Mouse (Mus musculus) T-helper 1 cell (primary cell): Measurements from ENCODE around the gene Fkbp14.

Source experiments
- in situ Hi-C: fragments of 300-600 bp; cut with MboI, MseI; formaldehyde crosslinking; loops from one replicate; pipeline ENCODE4 v1.15.1; 2025; ENCODE audit warnings: high pct_unique_total_duplicates

Gene Fkbp14

DNA sequence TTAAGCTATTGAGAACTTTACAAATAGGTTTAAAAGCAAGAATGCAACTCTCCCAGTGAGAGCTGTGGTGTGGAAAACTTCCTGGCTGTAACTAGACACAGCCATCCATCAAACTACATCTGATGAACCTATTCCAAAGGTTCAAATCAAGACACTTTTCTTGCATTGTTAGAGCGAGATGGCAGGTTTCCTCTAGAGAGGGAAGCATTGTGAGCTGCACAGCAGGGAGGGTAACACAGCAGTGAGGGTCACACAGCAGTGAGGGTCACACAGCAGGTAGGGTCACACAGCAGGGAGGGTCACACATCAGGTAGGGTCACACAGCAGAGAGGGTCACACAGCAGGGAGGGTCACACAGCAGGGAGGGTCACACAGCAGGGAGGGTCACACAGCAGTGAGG, 8.9 kb downstream of the Fkbp14 start:
- in situ Hi-C loops, result no loop called here

DNA sequence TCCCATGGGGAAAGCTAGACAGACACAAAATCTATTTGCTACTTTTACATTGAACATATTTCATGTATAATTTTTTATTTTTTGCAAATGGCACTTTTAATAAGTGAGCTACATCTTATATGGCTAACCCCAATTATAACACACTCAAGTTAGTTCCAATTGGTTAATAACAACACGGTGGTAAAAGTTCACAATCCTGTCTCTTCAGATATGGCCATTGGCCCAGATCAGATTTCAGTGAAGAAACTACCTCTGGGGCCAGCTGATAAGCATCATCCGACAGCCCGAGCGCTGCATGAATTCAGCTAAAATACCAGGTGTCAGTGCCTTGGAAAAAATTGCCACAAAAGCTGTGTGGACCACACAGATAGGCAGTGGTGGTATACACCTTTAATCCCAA, 9.4 kb downstream of the Fkbp14 start:
- in situ Hi-C loops, result no loop called here

DNA sequence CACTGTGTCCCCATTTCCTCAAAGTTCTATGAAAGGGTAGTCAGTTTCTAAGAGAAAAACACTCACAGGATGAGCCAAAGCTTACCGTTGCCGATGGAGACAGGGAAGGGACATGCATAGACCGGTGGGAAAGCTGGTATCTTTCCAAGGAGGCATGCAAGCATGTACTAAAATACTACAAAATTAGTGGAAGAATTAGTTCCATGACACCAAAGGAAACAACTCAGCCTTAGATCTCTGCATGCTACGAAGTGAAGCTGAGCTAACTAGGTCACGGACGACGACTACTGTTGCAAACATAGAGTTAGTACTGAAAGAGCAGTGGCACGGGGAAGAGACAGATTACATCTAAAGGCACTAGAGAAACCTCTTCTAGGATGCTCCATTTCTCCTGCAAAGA, 10.2 kb downstream of the Fkbp14 start:
- in situ Hi-C loops, result no loop called here

DNA sequence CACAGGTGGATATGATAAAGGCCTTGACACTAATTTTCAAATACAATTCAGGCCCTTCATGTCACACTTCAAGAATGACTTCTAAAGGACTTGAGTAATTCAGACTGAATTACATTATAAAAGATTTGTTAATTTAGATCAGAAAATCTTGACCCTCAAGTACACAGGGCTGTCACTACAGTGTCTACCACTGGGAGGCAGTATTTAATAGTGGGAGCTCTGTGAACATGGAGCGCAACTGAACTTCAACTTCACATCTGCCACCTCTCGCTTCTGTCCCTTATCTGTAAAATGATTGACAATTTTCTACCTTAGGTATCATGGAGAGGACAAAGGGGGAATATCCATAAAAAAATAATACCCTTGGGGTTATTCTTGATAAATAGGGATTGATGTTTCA, 10.9 kb downstream of the Fkbp14 start:
- in situ Hi-C loops, result no loop called here

DNA sequence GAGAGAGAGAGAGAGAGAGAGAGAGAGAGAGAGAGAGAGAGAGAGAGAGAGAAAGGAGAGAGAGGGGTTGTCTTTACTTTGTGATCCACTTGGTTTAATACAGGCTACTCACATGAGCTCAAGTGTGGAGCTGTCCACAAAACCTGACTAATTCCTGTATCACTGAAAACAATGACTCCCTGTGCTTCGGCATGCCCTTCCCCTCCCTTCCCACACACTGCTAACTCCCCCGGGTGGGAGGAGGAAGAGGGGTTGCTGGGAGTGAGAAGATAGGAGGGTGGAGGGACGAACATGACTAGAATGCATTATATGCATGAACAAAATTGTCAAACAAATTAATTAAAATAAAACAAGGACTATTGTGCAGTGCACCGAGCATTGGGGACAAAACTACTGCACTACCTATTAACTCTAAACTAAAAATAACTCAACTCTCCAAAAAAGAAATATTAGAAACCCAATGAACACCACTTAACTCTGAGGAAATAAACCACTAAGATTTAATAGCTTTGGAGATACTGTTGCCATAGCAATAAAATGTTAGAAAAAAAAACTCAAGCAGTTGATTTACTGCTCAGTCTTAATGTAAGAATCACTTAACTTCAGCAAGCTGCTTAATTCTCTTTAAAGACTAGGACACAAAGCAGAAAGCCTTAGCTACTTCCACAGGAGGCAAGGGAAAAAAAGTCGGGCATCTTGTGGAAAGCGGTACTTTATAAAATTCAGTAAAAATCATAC, 23.7 kb downstream of the Fkbp14 start:
- in situ Hi-C loops, result no loop called here

DNA sequence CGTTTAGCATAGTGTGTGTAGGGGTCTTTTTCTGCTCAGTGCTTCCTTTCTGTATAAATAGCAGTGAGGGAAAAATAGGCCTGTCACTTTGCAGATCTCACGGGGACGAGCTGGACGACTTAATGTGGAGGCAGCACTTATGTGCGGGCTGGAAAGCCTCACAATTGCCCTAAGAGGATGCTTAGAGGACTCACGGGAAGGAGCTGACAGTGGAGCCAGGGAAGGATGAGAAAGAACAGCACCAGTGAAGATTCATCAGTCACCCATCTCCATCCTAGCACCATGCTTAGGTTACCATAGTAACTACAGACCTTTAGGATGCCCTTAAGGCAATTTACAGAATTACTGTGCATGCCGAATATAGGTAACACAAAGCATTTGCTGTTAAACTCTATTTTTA, 27.3 kb downstream of the Fkbp14 start:
- in situ Hi-C loops, result no loop called here

DNA sequence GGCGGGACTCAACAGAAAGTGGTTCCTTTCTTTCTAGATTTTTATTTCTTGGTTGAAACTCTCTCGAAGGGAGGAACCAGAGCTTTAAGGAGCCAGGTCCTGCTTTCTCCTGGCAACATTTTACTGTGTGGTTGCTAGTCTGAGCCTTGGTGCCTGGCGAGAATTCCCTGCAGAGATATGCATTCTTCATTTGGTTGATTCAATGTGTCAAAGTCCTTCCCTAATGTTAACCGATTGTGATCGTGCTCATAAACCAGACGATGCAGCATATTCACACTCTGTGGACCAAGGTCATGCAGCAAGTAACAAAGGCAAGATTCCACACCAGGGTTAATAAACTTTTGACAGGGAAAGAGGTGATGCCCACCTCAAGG, 30.6 kb downstream of the Fkbp14 start:
- in situ Hi-C loops, result no loop called here

DNA sequence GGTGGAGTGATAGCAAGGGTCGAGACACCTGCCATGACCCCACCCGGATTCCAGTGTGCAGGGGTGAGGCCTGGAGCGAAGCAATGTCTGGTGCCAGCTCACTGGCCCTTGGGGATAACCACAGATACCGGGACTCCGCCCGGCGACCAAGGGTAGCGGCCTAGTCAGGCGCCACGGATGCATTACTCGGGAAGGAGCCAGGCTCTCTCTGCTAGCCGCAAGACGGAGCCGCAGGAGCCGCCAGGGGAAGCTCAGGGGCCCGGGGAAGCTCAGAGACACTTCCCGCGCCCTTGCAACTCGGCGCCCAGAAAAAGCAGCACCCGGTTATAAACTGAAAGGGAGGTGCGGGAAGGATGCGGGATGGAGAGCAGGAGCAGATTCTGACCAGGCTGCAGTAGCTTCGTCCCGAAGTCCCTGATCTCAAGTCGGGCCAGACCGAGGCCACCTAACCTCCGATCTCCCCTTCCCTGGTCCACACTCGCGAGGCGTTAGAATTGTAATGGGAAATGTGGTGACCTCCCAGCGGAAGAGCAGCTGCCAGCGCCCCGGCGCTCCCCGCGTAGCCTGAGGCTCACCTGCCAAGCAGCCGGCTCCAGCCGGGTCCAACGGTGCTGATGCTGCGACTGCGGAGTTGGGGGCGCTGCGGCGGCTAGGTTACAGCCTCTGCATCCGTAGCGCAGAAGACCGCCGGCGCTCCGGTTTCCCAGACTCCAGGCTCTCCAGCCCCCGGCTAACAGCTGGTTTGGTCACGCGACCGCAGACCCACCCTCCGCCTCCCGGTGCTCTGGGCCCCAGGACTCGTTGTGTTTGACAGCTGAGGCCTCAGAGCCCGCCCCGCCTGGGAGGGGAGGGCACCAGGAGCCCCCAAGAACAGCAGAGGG, 31.2 kb downstream of the Fkbp14 start, which contains the start of gene Scrn1:
Gene Scrn1, minus strand, starts transcription at position 825 of the 881 bp plus-strand sequence.
- in situ Hi-C loops, result no loop called here

DNA sequence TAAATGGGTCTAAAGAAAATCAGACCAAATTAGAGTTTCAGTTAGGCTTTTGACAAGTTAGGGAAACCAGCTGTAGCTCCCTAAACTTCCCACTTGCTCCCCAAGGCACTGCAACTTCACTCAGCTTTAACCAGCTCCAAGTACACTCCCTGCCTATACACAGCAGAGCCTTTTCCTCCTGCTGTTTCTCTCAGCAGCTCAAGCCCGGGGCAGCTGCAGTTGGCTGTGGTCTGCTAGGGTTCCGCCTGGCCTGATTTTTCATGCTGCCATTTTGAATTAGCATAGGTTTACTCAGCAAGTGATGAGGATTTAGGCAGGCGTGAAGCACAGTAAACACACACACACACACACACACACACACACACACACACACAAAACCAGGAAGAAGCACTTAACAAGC, 32.1 kb downstream of the Fkbp14 start:
- in situ Hi-C loops, result no loop called here

DNA sequence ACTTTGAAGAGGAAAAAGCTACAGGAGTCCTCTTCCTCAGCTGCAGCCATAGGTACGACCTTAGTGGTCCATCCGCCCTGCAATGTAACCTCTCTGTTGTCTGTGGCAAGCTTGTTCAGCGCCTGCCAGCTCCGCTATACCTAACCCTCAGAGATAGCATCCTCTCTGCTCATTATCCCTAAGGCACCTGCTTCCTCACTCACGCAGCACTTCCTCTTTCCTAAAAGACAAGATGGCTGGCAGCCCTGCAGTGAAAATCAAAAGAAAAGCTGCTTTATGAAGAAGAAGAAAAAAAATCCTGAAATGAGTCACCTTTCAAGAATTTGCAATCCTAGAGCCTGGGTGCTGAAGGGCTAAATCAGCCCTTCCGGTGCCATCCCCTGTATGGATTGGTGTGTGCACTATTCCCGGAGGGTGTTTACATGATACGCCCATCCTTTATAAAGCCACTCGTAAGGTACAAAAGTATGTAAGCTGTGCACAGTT, 32.6 kb downstream of the Fkbp14 start:
- in situ Hi-C loops, result no loop called here

DNA sequence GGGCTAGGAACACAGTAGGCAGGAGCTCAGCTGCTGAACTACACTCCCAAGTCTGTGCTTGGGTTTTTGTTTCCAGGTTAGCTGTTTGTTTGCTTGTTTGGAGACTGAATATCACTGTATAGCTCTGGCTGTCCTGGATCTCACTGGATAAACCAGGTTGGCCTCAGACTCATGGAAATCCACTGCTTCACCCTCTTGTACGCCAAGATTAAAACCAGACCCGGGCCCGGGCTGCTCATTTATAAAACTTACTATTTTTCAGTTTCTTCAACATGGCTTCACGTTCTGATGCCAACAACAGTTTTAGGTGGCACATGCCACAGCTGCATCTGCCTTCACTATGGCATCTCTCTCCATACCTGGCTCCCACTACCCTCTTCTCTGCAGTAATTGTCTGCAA, 33.5 kb downstream of the Fkbp14 start:
- in situ Hi-C loops, result no loop called here

DNA sequence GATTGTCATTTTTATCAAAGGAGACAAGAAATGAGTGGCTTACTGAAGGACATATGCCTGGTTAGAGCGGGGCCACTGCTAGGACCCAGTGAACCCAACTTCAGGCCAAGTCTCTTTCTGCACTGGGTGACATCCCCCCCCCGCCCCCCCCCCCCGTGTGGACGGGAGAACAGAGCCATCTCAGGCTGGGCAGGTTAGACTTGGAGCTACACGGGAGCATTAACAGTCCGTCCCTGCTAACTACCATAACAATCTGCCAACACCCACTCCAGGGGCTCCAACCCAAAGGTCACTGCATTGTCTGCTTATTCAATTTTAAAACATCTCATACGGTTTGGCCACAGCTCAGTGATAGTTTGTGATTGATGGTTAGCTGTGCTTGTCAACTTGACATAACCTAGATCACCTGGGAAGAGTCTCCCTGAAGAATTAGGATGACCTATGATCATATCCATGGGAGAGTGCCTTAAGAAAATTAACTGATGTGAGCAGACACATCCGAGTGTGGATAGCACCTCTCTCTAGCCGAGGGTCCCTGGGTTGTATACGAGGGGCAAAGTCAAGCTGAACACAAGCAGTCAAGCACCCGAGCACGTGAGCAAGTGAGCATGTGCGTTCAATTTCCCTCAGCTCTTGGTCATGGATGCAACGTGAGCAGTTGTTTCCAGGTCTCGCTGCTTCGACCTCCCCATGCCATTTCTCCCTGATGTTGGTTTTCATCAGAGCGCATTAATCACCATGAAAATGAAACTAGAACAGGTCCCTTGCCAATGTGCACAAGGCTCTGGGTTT, 34.9 kb downstream of the Fkbp14 start:
- in situ Hi-C loops, result no loop called here

DNA sequence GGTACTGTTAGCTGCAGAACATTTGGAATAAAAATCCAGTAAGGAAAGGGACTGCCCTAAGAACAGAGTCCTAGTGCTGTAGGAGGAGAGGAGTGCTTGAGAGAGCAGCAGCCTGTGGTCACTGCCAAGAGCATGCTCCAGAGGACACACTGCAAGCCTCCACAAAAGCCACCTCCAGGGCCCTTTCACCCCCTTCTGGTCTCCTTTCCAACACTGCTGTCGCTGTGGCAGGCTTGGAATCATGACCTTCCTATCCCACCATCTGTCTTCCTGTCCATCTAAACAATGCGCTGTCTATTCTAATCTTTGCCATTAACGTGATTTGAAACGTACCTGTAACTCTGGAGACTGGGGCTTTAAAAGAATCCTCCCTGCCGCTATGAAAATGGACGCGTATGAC, 38.6 kb downstream of the Fkbp14 start:
- in situ Hi-C loops, result no loop called here

DNA sequence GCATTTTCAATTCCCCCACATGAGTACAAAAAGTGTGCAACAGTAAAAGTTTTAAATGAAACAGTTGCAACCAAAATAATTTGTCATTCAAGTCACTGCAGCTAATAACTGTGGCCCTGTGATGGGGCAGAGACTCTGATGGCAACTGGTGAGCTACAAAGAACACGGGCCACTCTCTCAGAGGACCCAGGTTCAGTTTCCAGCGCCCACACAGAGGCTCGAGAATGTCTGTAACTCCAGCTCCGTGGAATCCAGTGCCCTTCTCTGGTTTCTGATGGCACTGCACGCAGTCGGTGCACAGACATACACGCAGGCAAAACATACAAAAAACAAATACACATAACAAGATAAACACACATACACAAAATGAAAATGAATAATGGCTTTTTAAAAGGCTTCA, 39.4 kb downstream of the Fkbp14 start:
- in situ Hi-C loops, result no loop called here

DNA sequence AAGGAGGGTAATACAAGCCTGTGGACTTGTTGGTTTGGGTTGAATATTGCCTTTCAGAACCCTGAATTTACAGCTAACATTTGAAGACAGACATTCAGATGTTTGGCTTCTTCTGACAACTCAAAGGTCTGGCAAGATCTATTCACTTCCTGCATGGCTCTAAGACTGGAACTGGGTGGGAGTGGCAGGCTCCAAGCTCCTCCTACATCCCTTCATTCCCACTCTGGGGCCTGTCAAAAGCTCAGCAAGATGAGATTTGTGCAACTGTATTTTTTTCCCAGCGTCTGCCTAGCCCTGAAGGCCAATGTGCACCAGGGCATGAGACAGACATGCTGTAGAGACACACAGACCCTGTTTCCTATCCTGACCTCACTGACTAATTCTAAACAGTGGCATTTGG, 41.3 kb downstream of the Fkbp14 start:
- in situ Hi-C loops, result no loop called here

DNA sequence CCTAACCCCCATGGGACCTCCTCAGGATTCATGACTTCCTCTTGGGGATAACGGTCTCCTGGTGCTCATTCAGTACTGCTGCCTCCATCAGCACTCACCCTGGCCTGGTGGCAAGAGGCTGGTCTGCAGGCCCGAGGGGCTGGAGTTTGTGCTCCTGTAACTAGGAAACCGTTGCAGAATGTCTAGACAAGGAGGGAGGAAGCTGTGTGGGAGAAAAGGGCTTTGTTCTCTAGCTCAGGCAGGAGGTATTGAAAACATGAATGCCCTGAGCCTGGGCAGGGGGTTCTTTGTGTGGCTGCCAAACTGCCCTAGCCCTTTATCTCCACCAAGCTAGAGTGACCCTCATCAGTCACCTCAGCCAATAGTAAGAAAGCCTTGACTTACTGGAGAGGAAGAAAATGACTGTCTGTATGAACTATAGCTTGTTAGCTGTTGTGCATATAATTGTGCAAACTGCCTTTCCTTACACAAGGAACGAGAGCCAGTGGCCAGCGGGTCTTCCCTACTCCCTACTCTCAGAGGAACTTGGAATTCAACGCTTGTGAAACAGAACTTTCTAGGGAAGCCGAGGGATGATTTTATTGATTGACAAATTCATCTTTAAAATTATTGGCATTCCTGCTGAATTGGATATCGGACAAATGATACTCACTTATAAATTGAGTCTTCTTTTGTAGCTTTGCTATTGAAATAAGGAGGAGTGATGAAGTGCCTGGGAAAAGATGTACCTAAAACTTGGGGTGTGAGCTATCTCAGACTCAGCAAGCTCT, 42.6 kb downstream of the Fkbp14 start:
- in situ Hi-C loops, result no loop called here

DNA sequence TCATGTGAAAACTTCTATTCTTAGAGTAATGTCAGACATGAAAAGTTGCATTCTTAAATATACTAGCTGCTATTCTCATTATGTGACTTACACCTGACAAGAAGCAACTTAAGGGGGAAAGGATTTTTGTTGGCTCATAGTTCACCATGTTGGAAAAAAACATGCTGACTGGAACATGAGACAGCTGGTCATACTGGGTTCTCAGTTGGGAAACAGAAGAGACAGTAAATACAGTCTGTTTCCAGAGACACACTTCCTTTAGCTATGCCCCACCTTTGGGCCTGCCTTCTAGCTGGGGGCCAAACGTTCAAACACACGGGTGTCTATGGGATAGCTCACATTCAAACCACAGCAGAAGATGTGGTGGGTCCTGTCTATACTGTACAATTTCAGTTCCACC, 43.5 kb downstream of the Fkbp14 start:
- in situ Hi-C loops, result no loop called here

DNA sequence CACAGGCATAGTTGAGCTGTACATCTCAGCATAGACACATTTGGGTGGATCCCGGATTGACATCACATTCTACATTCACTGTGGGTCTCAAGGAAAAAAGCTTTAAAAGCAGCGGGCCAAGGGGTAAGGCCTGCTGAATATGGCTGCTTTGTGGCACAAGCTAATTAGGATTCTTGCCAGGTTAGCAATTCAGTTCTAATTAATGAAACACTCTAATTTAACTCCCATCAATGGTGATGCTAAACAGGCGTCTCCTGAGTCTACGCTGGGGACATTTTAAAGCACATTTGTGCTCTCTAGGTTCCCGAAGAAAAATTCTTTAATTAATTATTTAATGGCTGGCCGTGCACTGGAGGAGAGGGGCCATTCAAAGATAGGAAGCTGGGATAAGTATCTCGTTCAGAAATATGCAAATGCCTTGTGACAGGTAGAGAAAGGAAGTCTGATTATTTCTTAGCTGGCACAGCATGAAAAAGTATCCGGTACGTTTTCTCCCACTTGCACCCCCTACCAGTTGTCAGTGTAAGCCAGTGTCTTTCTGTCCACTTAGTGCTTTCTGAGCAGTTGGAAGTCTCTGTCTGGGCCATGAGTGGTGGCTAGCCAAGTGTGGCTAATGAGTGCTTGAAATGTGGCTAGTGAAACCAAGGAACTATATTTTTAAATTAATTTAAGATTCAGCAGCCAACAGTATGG, 44.2 kb downstream of the Fkbp14 start:
- in situ Hi-C loops, result no loop called here

DNA sequence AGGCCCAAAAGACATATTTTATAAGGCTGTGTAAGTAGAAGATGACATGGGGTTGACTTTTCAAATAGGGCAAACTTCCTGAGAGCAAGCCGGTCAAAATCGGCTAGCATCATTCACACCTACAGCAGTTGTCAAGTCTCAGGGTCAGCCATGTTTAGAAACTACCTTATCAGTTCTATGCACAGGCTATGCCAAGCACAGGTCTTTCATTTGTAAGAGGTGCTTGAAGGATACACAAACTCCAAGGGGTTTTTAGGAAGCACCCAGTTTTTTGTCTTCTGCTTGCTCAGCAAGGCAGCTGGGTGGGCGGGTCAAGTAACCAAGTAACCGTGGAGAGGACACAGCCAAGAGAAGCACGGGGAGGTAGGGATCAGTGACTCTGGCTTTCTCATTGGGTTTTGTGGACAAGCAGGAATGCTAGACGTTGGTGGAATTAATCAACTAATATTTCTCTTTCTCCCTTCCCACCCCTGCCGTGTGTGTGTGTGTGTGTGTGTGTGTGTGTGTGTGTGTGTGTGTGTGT, 46.2 kb downstream of the Fkbp14 start:
- in situ Hi-C loops, result no loop called here

DNA sequence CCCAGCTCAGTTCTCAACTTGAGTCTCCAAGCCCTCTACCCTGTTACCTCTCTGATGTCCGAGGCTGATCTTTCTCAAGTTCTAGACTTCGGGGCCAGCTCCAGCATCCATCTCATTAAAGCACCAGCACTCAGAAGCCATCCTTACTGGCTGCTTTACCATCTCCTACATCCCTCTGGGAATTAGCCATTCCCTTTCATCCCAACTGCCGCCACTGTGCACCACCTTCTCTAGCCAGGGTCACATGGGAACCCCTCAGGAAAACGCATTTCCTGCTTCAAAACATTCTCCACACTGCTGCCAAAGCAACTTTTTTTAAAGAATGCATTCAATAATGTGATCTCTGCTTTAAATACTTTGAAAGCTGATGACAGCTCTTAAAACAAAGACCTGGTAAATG, 47.8 kb downstream of the Fkbp14 start:
- in situ Hi-C loops, result no loop called here
